Mouse (Mus musculus): ENCODE measurements around the gene Satb2. TPM values are rescaled to one million over a fixed set of nuclear protein-coding genes. Genes with fewer than 3 reads are reported as not detected.

Satb2 gene
- 1.5 and 1.9 TPM in 2 replicates for polyA plus RNA-seq (2014; fragmentation: Nextera tagmentation; extraction: Ambion mirVana)

DNA sequence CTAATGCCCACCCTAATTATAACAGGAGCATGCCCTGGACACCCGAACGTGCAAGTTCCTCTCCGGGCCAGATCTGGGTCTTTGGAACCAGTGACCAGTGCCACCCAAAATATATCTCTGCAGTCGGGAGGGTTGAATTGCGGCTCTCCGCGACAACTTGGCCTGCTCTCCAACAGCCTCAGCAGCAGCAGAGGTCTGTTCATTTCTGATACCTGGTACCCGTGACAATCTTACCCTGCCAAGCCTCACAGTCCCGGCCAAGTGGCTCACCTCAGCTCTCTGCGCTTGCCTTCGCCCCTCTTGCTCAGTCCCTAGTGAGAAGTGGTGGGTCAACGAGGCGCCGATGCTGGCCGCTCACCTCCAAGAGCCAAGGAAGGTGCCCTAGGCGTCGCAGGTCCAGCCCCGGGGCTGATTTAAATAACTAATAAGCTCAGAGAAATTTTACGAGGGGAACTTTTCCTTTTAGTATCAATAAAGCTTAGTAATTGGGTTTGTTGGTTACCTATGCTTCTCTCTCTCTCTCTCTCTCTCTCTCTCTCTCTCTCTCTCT is at the start of gene Satb2:
TSS of gene Satb2 (minus strand) at position 500 of the 550 bp plus-strand sequence.
- Histone ChIP-seq H3K9me3 (ENCODE audit: control insufficient read depth, low read length) (no peaks in the 10 kb centered on the region), H3K36me3 (ENCODE audit: control insufficient read depth, insufficient read depth, low read length) (no peaks in the 10 kb centered on the region), H3K4me1 (replicated peaks; ENCODE audit: control insufficient read depth, insufficient read depth, low read length) (peaks cover 8% of the 10 kb centered on the region; the same call in 1 of the 2 replicates), H3K9ac (ENCODE audit: low read length) (0 out of 2 replicates have a peak within 1 kb of the TSS, but pooled peaks have one; percentile 3), H3K27me3 (ENCODE audit: control insufficient read depth, insufficient read depth, low read length) (peaks cover 63% of the 10 kb centered on the region), H3K4me2 (ENCODE audit: low read depth, low read length, severe bottlenecking) (peak within 1 kb of the TSS; percentile 45; the same call in 1 of the 2 replicates), H3K27ac (ENCODE audit: low read depth, low read length) (no peak within 1 kb of the TSS), H3K4me3 (ENCODE audit: low read depth, low read length) (peak within 1 kb of the TSS; percentile 17; the same call in 1 of the 2 replicates)
- WGBS = under 1% methylated on average over 19 of the region's 19 CpGs
- ATAC-seq (replicated peaks; ENCODE audit: low FRiP score) = no peak
- DNase-seq (ENCODE audit: low spot score) = peak; percentile 59

DNA sequence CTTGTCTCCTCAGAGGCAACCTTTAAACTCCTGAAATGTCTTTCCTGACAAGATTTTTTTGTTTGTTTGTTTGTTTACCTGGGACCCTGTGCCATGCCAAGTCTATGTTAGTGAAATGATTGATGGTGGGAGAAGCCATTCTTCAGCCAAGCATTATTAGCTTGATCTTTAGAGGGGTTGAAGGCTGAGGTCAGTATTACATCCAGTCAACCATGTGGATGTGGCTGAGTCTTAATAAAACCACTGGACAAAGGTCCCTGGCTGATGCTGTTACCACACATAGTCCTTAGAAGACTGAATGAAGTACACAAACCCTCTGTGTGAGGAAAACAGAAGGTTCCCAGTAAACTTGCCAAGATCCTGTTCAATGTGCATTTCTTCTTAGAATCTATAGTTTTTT is 40.5 kb upstream of the Satb2 start:
- Histone ChIP-seq H3K4me2 (ENCODE audit: low read depth, low read length, severe bottlenecking) (no peak overlapping the region), H3K9me3 (ENCODE audit: control insufficient read depth, low read length) (no peaks in the 10 kb centered on the region), H3K27me3 (ENCODE audit: control insufficient read depth, insufficient read depth, low read length) (no peaks in the 10 kb centered on the region), H3K4me1 (replicated peaks; ENCODE audit: control insufficient read depth, insufficient read depth, low read length) (no peaks in the 10 kb centered on the region), H3K4me3 (ENCODE audit: low read depth, low read length) (no peak overlapping the region), H3K27ac (ENCODE audit: low read depth, low read length) (no peak overlapping the region), H3K36me3 (ENCODE audit: control insufficient read depth, insufficient read depth, low read length) (no peaks in the 10 kb centered on the region), H3K9ac (ENCODE audit: low read length) (no peak overlapping the region)
- DNase-seq (ENCODE audit: low spot score) (no peak), ATAC-seq (replicated peaks; ENCODE audit: low FRiP score) (no peak)

DNA sequence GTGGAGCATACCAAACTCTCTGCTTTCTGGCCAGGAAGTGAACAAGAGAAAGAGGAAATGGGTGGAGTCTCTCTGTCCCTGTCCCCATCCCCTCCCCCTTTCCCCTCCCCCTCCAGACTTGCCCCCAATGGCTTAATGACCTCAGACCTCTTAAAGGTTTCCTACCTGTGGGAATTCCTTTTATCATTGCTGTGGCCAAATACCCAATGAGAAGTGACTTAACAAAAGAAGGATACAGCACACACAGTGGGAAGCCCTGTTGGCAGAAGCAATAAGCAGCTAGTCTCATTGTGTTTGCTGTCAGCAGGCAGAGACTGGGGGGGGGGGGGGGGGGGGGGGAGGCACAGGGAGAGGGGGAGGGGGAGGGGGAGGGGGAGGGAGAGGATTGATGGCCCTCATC is 35.4 kb upstream of the Satb2 start:
- Histone ChIP-seq H3K9ac (ENCODE audit: low read length) (no peak overlapping the region), H3K4me2 (ENCODE audit: low read depth, low read length, severe bottlenecking) (no peak overlapping the region), H3K27me3 (ENCODE audit: control insufficient read depth, insufficient read depth, low read length) (no peaks in the 10 kb centered on the region), H3K27ac (ENCODE audit: low read depth, low read length) (no peak overlapping the region), H3K4me3 (ENCODE audit: low read depth, low read length) (no peak overlapping the region), H3K4me1 (replicated peaks; ENCODE audit: control insufficient read depth, insufficient read depth, low read length) (no peaks in the 10 kb centered on the region), H3K36me3 (ENCODE audit: control insufficient read depth, insufficient read depth, low read length) (no peaks in the 10 kb centered on the region), H3K9me3 (ENCODE audit: control insufficient read depth, low read length) (no peaks in the 10 kb centered on the region)
- DNase-seq (ENCODE audit: low spot score) (no peak), ATAC-seq (replicated peaks; ENCODE audit: low FRiP score) (no peak)

DNA sequence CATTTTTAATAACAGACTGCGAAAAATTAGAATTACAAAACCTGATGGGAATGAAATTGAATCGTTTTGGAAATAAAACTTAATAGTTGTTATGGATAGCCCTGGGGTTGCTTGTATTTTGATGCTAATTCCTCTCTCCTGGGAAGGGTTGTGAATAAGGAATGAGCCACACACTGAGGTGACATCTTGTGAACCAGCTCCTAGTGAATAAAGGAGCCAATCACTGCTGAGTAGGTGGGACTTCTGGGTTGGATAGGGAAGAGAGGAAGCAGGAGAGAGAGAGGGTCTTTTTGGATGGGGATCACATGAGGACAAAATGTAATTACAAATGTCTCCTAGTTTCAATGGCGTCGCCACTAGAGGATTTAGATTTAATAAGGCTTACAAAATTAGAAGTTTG is 30.7 kb upstream of the Satb2 start:
- WGBS = 76% methylated on average over 4 of the region's 4 CpGs
- Histone ChIP-seq H3K4me1 (replicated peaks; ENCODE audit: control insufficient read depth, insufficient read depth, low read length) (no peaks in the 10 kb centered on the region), H3K4me3 (ENCODE audit: low read depth, low read length) (no peak overlapping the region), H3K9ac (ENCODE audit: low read length) (no peak overlapping the region), H3K27me3 (ENCODE audit: control insufficient read depth, insufficient read depth, low read length) (no peaks in the 10 kb centered on the region), H3K36me3 (ENCODE audit: control insufficient read depth, insufficient read depth, low read length) (no peaks in the 10 kb centered on the region), H3K9me3 (ENCODE audit: control insufficient read depth, low read length) (no peaks in the 10 kb centered on the region), H3K27ac (ENCODE audit: low read depth, low read length) (no peak overlapping the region), H3K4me2 (ENCODE audit: low read depth, low read length, severe bottlenecking) (no peak overlapping the region)
- no peak for DNase-seq (ENCODE audit: low spot score)
- ATAC-seq (replicated peaks; ENCODE audit: low FRiP score) = no peak

DNA sequence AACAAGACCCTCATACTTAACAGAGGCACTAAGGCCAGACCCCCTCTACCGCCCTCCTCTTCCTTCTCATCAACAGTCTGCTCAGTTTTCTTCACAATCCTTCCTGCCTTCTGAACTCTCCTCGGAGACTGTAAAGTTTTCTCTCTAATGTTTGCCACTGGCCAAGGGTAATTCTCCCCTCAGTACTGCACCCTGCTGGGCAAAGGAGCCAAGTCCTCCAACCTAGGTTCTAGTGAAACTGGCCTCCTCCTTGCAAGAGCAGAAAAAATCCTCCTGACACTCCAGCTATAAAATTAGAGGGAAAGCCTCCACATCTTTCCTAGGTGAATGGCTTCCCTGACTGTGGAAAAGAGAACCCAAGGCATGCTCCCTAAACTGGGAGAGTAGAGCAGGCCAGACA is 16.6 kb upstream of the Satb2 start:
- H3K27ac ChIP-seq (ENCODE audit: low read depth, low read length) = no peak overlapping the region
- 78% methylated on average over 2 of the region's 2 CpGs for WGBS
- H3K9me3 ChIP-seq (ENCODE audit: control insufficient read depth, low read length) = no peaks in the 10 kb centered on the region
- H3K4me3 ChIP-seq (ENCODE audit: low read depth, low read length) = no peak overlapping the region
- H3K4me1 ChIP-seq (replicated peaks; ENCODE audit: control insufficient read depth, insufficient read depth, low read length) = no peaks in the 10 kb centered on the region
- H3K36me3 ChIP-seq (ENCODE audit: control insufficient read depth, insufficient read depth, low read length) = no peaks in the 10 kb centered on the region
- H3K4me2 ChIP-seq (ENCODE audit: low read depth, low read length, severe bottlenecking) = no peak overlapping the region
- ATAC-seq (replicated peaks; ENCODE audit: low FRiP score) (no peak), DNase-seq (ENCODE audit: low spot score) (no peak)
- no peak overlapping the region for H3K9ac ChIP-seq (ENCODE audit: low read length)
- H3K27me3 ChIP-seq (ENCODE audit: control insufficient read depth, insufficient read depth, low read length) = no peaks in the 10 kb centered on the region

GRCm38 (mm10) chr1:56992310-56992709 is 13.9 kb upstream of the Satb2 start:
- Histone ChIP-seq H3K36me3 (ENCODE audit: control insufficient read depth, insufficient read depth, low read length) (no peaks in the 10 kb centered on the region), H3K4me1 (replicated peaks; ENCODE audit: control insufficient read depth, insufficient read depth, low read length) (no peaks in the 10 kb centered on the region), H3K9ac (ENCODE audit: low read length) (no peak overlapping the region), H3K4me2 (ENCODE audit: low read depth, low read length, severe bottlenecking) (no peak overlapping the region), H3K4me3 (ENCODE audit: low read depth, low read length) (no peak overlapping the region), H3K27ac (ENCODE audit: low read depth, low read length) (no peak overlapping the region), H3K9me3 (ENCODE audit: control insufficient read depth, low read length) (no peaks in the 10 kb centered on the region), H3K27me3 (ENCODE audit: control insufficient read depth, insufficient read depth, low read length) (peaks cover 2% of the 10 kb centered on the region)
- DNase-seq (ENCODE audit: low spot score) (no peak), ATAC-seq (replicated peaks; ENCODE audit: low FRiP score) (no peak)
- WGBS = 78% methylated on average over 5 of the region's 5 CpGs

DNA sequence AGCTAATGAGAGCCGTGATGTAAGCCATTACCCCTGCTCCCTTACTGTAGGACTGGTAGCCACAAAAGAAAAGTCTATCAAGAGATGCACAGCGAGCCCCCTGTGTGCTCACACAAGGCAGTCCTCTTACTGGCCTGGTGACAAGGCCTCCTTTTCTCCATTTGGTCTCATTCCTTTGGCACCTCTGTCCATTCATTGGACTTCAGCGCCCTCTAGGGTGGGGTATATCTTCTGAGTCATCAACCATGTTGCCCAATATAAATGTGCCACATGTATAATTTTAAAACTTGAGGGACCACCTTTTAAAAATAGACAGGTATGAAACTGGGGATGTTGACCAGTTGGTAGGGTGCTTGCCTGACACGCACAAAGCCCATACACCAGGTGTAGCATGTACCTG is 13.2 kb upstream of the Satb2 start:
- no peak overlapping the region for H3K9ac ChIP-seq (ENCODE audit: low read length)
- H3K4me1 ChIP-seq (replicated peaks; ENCODE audit: control insufficient read depth, insufficient read depth, low read length) = no peaks in the 10 kb centered on the region
- DNase-seq (ENCODE audit: low spot score) = no peak
- H3K4me2 ChIP-seq (ENCODE audit: low read depth, low read length, severe bottlenecking) = no peak overlapping the region
- H3K9me3 ChIP-seq (ENCODE audit: control insufficient read depth, low read length) = no peaks in the 10 kb centered on the region
- 54% methylated on average over 4 of the region's 4 CpGs for WGBS
- no peak for ATAC-seq (replicated peaks; ENCODE audit: low FRiP score)
- H3K36me3 ChIP-seq (ENCODE audit: control insufficient read depth, insufficient read depth, low read length) = no peaks in the 10 kb centered on the region
- H3K27ac ChIP-seq (ENCODE audit: low read depth, low read length) = no peak overlapping the region
- H3K27me3 ChIP-seq (ENCODE audit: control insufficient read depth, insufficient read depth, low read length) = peaks cover 4% of the 10 kb centered on the region
- H3K4me3 ChIP-seq (ENCODE audit: low read depth, low read length) = no peak overlapping the region

DNA sequence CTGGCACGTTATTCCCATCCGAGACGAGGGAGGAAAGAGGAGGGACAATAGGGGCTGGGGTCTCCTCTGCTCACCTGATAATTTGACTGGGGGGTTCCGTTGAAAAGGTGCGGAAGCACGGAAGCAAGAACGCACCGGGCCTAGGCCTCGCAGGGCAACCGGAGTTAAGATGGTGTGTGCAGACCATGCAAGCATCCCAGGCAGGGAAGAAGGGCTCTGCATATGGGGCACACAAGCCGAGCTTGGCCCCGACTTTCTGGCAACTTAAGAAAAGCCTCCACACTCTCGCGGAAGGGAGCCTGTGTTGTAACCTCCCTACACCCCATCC is 6.0 kb upstream of the Satb2 start:
- Histone ChIP-seq H3K36me3 (ENCODE audit: control insufficient read depth, insufficient read depth, low read length) (no peaks in the 10 kb centered on the region), H3K4me2 (ENCODE audit: low read depth, low read length, severe bottlenecking) (0 out of 2 replicates have a peak overlapping the region, but pooled peaks have one; percentile 2), H3K4me1 (replicated peaks; ENCODE audit: control insufficient read depth, insufficient read depth, low read length) (peaks cover 2% of the 10 kb centered on the region; the same call in 1 of the 2 replicates), H3K27ac (ENCODE audit: low read depth, low read length) (no peak overlapping the region), H3K9me3 (ENCODE audit: control insufficient read depth, low read length) (no peaks in the 10 kb centered on the region), H3K9ac (ENCODE audit: low read length) (no peak overlapping the region), H3K4me3 (ENCODE audit: low read depth, low read length) (no peak overlapping the region), H3K27me3 (ENCODE audit: control insufficient read depth, insufficient read depth, low read length) (peaks cover 64% of the 10 kb centered on the region)
- DNase-seq (ENCODE audit: low spot score) (peak; percentile 50), ATAC-seq (replicated peaks; ENCODE audit: low FRiP score) (no peak)
- 3% methylated on average over 14 of the region's 14 CpGs for WGBS

DNA sequence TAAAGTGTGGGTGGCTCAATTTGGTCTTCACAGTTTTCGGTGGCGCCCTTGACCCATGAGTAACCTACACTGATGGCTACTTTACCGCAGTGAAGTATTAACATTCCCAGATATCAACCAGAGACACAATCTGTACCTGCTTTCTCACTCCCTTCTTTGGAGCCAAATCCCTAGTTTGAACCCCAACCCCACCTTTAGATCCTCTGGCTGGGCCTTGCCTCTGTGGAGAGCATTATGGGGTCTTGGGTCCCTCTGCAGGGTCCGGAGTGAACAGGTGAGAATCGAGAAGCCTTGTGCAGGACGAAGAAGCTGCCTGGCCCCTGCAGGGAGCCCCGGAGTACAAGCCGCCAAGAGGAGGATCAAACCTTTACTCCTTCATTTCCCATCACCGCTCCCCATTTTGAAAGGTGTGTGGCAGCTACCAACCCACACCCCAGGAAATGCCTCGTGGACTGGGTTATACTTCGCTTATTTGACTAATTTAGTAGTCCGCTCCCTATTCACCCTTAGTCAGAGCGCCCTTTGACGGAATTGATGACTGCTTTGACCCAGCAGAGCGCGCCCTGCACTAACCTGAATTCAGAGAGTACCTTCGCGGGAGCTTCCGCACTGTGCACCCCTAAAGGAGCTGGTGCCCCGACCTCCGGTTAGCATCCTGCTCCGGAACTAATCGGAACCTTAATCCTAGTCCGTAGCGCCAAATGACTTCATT is 5.5 kb upstream of the Satb2 start:
- Histone ChIP-seq H3K4me2 (ENCODE audit: low read depth, low read length, severe bottlenecking) (0 out of 2 replicates have a peak overlapping the region, but pooled peaks have one; percentile 2), H3K4me1 (replicated peaks; ENCODE audit: control insufficient read depth, insufficient read depth, low read length) (peaks cover 2% of the 10 kb centered on the region; the same call in 1 of the 2 replicates), H3K27me3 (ENCODE audit: control insufficient read depth, insufficient read depth, low read length) (peaks cover 65% of the 10 kb centered on the region), H3K36me3 (ENCODE audit: control insufficient read depth, insufficient read depth, low read length) (no peaks in the 10 kb centered on the region), H3K9ac (ENCODE audit: low read length) (no peak overlapping the region), H3K9me3 (ENCODE audit: control insufficient read depth, low read length) (no peaks in the 10 kb centered on the region), H3K4me3 (ENCODE audit: low read depth, low read length) (no peak overlapping the region), H3K27ac (ENCODE audit: low read depth, low read length) (no peak overlapping the region)
- ATAC-seq (replicated peaks; ENCODE audit: low FRiP score) (0 out of 2 replicates have a peak, but pooled peaks have one; percentile 19), DNase-seq (ENCODE audit: low spot score) (peak; percentile 53)
- 1% methylated on average over 25 of the region's 25 CpGs for WGBS

Data from forebrain, embryonic 11.5 days (tissue).